Comparison of ENCODE assay signal across 19 mouse cellular contexts in the genomic region with DNA sequence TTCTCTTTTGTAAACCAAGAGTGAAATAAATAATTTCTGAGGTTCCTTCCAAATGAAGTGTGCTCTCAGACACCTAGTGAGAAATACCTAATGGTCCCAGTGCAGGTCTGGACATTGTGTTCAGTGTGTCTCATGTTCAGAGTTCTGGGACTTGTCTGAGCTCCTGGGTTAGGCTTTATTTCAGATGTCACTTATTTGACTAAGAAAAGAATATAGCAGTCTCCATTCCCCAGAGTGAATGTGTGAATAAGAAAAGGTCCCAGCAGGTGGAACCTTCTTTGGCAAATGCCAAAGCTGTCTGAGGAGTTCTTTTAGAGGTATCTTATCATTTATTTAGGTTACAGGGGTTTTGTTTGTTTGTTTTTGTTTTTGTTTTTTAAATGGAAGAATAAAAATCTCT.
A peak's percentile ranks its signal among the peaks of the same experiment; 100 is the strongest.
DNase-seq lines count a peak whose midpoint lies in the region; ATAC-seq and TF ChIP-seq lines count a peak whose summit lies in the region.
"Had no signal": no experiment of that assay in that cellular context is flagged by ENCODE, and none has a peak within 500 bp of the region (broad histone marks: within the 10 kb centered on the region; RNA-seq: fewer than 3 reads in every experiment).

No protein-coding gene starts in this region.

- no peaks in the 10 kb centered on the region for H3K9me3 ChIP-seq in midbrain, embryonic 11.5 days (ENCODE audit: control insufficient read depth, low read length)
- no peaks in the 10 kb centered on the region for H3K9me3 ChIP-seq in midbrain, postnatal 0 days (ENCODE audit: low read length)
- no peaks in the 10 kb centered on the region for H3K9me3 ChIP-seq in embryonic facial prominence, embryonic 14.5 days (ENCODE audit: control insufficient read depth, low read length)
- no peaks in the 10 kb centered on the region for H3K9me3 ChIP-seq in forebrain, embryonic 15.5 days
- H3K9me3 ChIP-seq: heart, embryonic 12.5 days; liver, embryonic 15.5 days had no signal

- H3K4me1 ChIP-seq in midbrain, embryonic 11.5 days (ENCODE audit: control insufficient read depth, insufficient read depth, low read length) = peaks cover 27% of the 10 kb centered on the region
- H3K4me1 ChIP-seq in midbrain, postnatal 0 days (ENCODE audit: insufficient read depth, low read length) = peaks cover 3% of the 10 kb centered on the region; the same call in 1 of the 2 replicates
- H3K4me1 ChIP-seq in embryonic facial prominence, embryonic 14.5 days (ENCODE audit: control insufficient read depth, insufficient read depth, low read length) = peaks cover 34% of the 10 kb centered on the region
- H3K4me1 ChIP-seq in forebrain, embryonic 15.5 days = peaks cover 43% of the 10 kb centered on the region
- H3K4me1 ChIP-seq: liver, embryonic 15.5 days had no signal

- H3K27ac ChIP-seq in midbrain, embryonic 11.5 days (ENCODE audit: low read depth, low read length) = peak overlapping the region; percentile 1; the same call in 1 of the 2 replicates
- H3K27ac ChIP-seq in midbrain, postnatal 0 days (ENCODE audit: low read depth, low read length) = no peak overlapping the region
- no peak overlapping the region; the same call in 1 of the 2 replicates for H3K27ac ChIP-seq in embryonic facial prominence, embryonic 14.5 days (replicated peaks; ENCODE audit: low read depth, low read length)
- H3K27ac ChIP-seq in forebrain, embryonic 15.5 days (replicated peaks) = 0 out of 2 replicates have a peak overlapping the region, but pooled peaks have one; percentile 17
- H3K27ac ChIP-seq: liver, embryonic 15.5 days; stomach, postnatal 0 days had no signal

- DNase-seq in midbrain, embryonic 11.5 days (ENCODE audit: low spot score, missing footprints) = no peak
- no peak for DNase-seq in midbrain, postnatal 0 days (ENCODE audit: low spot score)
- DNase-seq in R1 (ENCODE audit: low read depth, low spot score) = peak; percentile 86
- DNase-seq in embryonic facial prominence, embryonic 14.5 days (ENCODE audit: low spot score) = no peak
- DNase-seq in lung, postnatal 10 days = no peak
- no peak for DNase-seq in yolk sac, embryonic 10.5 days (ENCODE audit: low spot score)
- no peak for DNase-seq in heart, adult 18-20 months
- DNase-seq: cerebellum, adult 11-12 months; cerebellum, postnatal 10 days; gastrocnemius, postnatal 14 days; heart, postnatal 10 days; kidney, postnatal 36 days; thymus, adult 2 months had no signal

- no peak overlapping the region for H3K4me3 ChIP-seq in midbrain, embryonic 11.5 days (ENCODE audit: low read depth, low read length)
- no peak overlapping the region for H3K4me3 ChIP-seq in midbrain, postnatal 0 days (ENCODE audit: low read depth, low read length)
- no peak overlapping the region for H3K4me3 ChIP-seq in embryonic facial prominence, embryonic 14.5 days (ENCODE audit: low read depth, low read length)
- no peak overlapping the region for H3K4me3 ChIP-seq in forebrain, embryonic 15.5 days
- H3K4me3 ChIP-seq: heart, embryonic 12.5 days; liver, embryonic 15.5 days had no signal

- H3K36me3 ChIP-seq in midbrain, embryonic 11.5 days (ENCODE audit: control insufficient read depth, insufficient read depth, low read length) = no peaks in the 10 kb centered on the region
- no peaks in the 10 kb centered on the region for H3K36me3 ChIP-seq in midbrain, postnatal 0 days (ENCODE audit: insufficient read depth, low read length)
- H3K36me3 ChIP-seq in embryonic facial prominence, embryonic 14.5 days (ENCODE audit: control insufficient read depth, insufficient read depth, low read length) = no peaks in the 10 kb centered on the region
- no peaks in the 10 kb centered on the region for H3K36me3 ChIP-seq in forebrain, embryonic 15.5 days
- H3K36me3 ChIP-seq: heart, embryonic 12.5 days; liver, embryonic 15.5 days had no signal

- ATAC-seq in midbrain, embryonic 11.5 days (ENCODE audit: low FRiP score) = no peak
- no peak for ATAC-seq in midbrain, postnatal 0 days (ENCODE audit: low FRiP score)
- no peak for ATAC-seq in embryonic facial prominence, embryonic 14.5 days (ENCODE audit: low read depth)
- no peak for ATAC-seq in forebrain, embryonic 15.5 days (replicated peaks)
- ATAC-seq: intestine, postnatal 0 days had no signal

- no peak overlapping the region for H3K9ac ChIP-seq in midbrain, embryonic 11.5 days (ENCODE audit: low read length)
- no peak overlapping the region for H3K9ac ChIP-seq in midbrain, postnatal 0 days (replicated peaks; ENCODE audit: low read length, poor library complexity, severe bottlenecking)
- no peak overlapping the region for H3K9ac ChIP-seq in embryonic facial prominence, embryonic 14.5 days (ENCODE audit: low read depth, low read length)
- no peak overlapping the region for H3K9ac ChIP-seq in forebrain, embryonic 15.5 days (replicated peaks)
- H3K9ac ChIP-seq: heart, embryonic 12.5 days; liver, embryonic 15.5 days had no signal

- H3K4me2 ChIP-seq in midbrain, embryonic 11.5 days = 0 out of 2 replicates have a peak overlapping the region, but pooled peaks have one; percentile 3
- H3K4me2 ChIP-seq in midbrain, postnatal 0 days (ENCODE audit: low read depth, low read length, poor library complexity, severe bottlenecking) = no peak overlapping the region
- H3K4me2 ChIP-seq in embryonic facial prominence, embryonic 14.5 days (ENCODE audit: low read depth, low read length) = peak overlapping the region; percentile 50; the same call in 1 of the 2 replicates
- no peak overlapping the region for H3K4me2 ChIP-seq in forebrain, embryonic 15.5 days (replicated peaks)
- H3K4me2 ChIP-seq: heart, embryonic 12.5 days; liver, embryonic 15.5 days had no signal

- H3K27me3 ChIP-seq in midbrain, embryonic 11.5 days (ENCODE audit: control insufficient read depth, insufficient read depth, low read length) = no peaks in the 10 kb centered on the region
- H3K27me3 ChIP-seq in midbrain, postnatal 0 days (ENCODE audit: insufficient read depth, low read length) = no peaks in the 10 kb centered on the region
- H3K27me3 ChIP-seq in embryonic facial prominence, embryonic 14.5 days (replicated peaks; ENCODE audit: control insufficient read depth, insufficient read depth, low read length) = no peaks in the 10 kb centered on the region
- no peaks in the 10 kb centered on the region for H3K27me3 ChIP-seq in forebrain, embryonic 15.5 days
- H3K27me3 ChIP-seq: CH12.LX; heart, embryonic 12.5 days; liver, embryonic 15.5 days had no signal

- no peak for TF ChIP-seq CTCF in midbrain, postnatal 0 days (IDR thresholded peaks at IDR 0.05)

Comparison
In these comparisons a context has a peak if more than half of its experiments do, and no peak if none do; other contexts are left out.
1. H3K27ac ChIP-seq: peak in midbrain, embryonic 11.5 days (single experiment) and forebrain, embryonic 15.5 days (single experiment); none in midbrain, postnatal 0 days (single experiment) and embryonic facial prominence, embryonic 14.5 days (single experiment).
2. H3K4me2 ChIP-seq: peak in midbrain, embryonic 11.5 days (single experiment) and embryonic facial prominence, embryonic 14.5 days (single experiment); none in midbrain, postnatal 0 days (single experiment) and forebrain, embryonic 15.5 days (single experiment).